ENCODE assay signal across 8 mouse cellular contexts in genomic region chr11:109444600-109444999, GRCm38 (mm10). TPM values are rescaled to one million over a fixed set of nuclear protein-coding genes. Genes with fewer than 3 reads are reported as not detected.
A peak's percentile ranks its signal among the peaks of the same experiment; 100 is the strongest.
DNase-seq lines count a peak whose midpoint lies in the region; ATAC-seq and TF ChIP-seq lines count a peak whose summit lies in the region.
"Had no signal": no experiment of that assay in that cellular context is flagged by ENCODE, and none has a peak within 500 bp of the region (broad histone marks: within the 10 kb centered on the region; RNA-seq: fewer than 3 reads in every experiment).

No protein-coding gene starts in this region.

- TF ChIP-seq RAD21 in CH12.LX (IDR thresholded peaks at IDR 0.05; ENCODE audit: low read depth, low read length), result peak; percentile 51
- TF ChIP-seq RAD21 in MEL (IDR thresholded peaks at IDR 0.05; ENCODE audit: low read depth, low read length), result peak; percentile 47

- H3K4me1 ChIP-seq in hindbrain, postnatal 0 days (ENCODE audit: insufficient read depth, low read length), result no peaks in the 10 kb centered on the region
- H3K4me1 ChIP-seq in hindbrain, embryonic 16.5 days (ENCODE audit: control insufficient read depth, insufficient read depth, low read depth, low read length), result peaks cover 9% of the 10 kb centered on the region
- peaks cover 3 to 13% of the 10 kb centered on the region in 2 experiments for H3K4me1 ChIP-seq in CH12.LX (ENCODE audit: control insufficient read depth in 1 of 2, insufficient read depth in 2 of 2)
- peaks cover 0 to 7% of the 10 kb centered on the region in 2 experiments; a peak in 2 of 4 replicates for H3K4me1 ChIP-seq in MEL (ENCODE audit: control insufficient read depth in 1 of 2, insufficient read depth in 2 of 2, low read length in 2 of 2)

- H3K9ac ChIP-seq in hindbrain, postnatal 0 days (replicated peaks; ENCODE audit: low read length), result no peak overlapping the region
- no peak overlapping the region for H3K9ac ChIP-seq in hindbrain, embryonic 16.5 days (ENCODE audit: low read depth, low read length)
- no peak overlapping the region for H3K9ac ChIP-seq in CH12.LX (ENCODE audit: insufficient read depth, low read depth)
- no peak overlapping the region for H3K9ac ChIP-seq in MEL (ENCODE audit: control insufficient read depth, low read depth, low read length, poor library complexity, severe bottlenecking)
- H3K9ac ChIP-seq: limb, embryonic 15.5 days had no signal

- H3K79me2 ChIP-seq in CH12.LX (replicated peaks; ENCODE audit: control insufficient read depth, extremely low read depth, insufficient read depth, poor library complexity, severe bottlenecking) (no peaks in the 10 kb centered on the region), MEL (ENCODE audit: control insufficient read depth, insufficient read depth, low read length, poor library complexity) (peaks cover 2% of the 10 kb centered on the region; the same call in 1 of the 2 replicates)

- TF ChIP-seq POLR2A in CH12.LX (IDR thresholded peaks at IDR 0.05; ENCODE audit: low read depth, low read length), result no peak
- no peak for TF ChIP-seq POLR2A in MEL (IDR thresholded peaks at IDR 0.05; ENCODE audit: control insufficient read depth in 1 of 2, insufficient read depth in 1 of 2, low read depth in 1 of 2, low read length in 2 of 2, poor library complexity in 1 of 2)

- in situ Hi-C loops in CH12.LX (cut with MboI; ENCODE audit: low pct_ligation_motif_present, low pct_unique_long_range_greater_than_20kb, low sequenced_read_pairs), result loop anchor here (5.0 to 10.0 kb wide), 2 partner anchors 197 to 410 kb away; no protein-coding TSS in a partner anchor

- no peaks in the 10 kb centered on the region for H3K27me3 ChIP-seq in hindbrain, postnatal 0 days (ENCODE audit: insufficient read depth, low read length)
- H3K27me3 ChIP-seq in hindbrain, embryonic 16.5 days (replicated peaks; ENCODE audit: control insufficient read depth, insufficient read depth, low read length), result no peaks in the 10 kb centered on the region; the same call in 1 of the 2 replicates
- no peaks in the 10 kb centered on the region for H3K27me3 ChIP-seq in CH12.LX (replicated peaks)
- H3K27me3 ChIP-seq in MEL (ENCODE audit: control insufficient read depth in 1 of 2, insufficient read depth in 2 of 2, low read length in 2 of 2), result no peaks in the 10 kb centered on the region
- H3K27me3 ChIP-seq: limb, embryonic 15.5 days had no signal

- ATAC-seq in hindbrain, postnatal 0 days, result no peak
- ATAC-seq in hindbrain, embryonic 16.5 days, result no peak

- H3K36me3 ChIP-seq in hindbrain, postnatal 0 days (ENCODE audit: insufficient read depth, low read length), result no peaks in the 10 kb centered on the region
- no peaks in the 10 kb centered on the region for H3K36me3 ChIP-seq in hindbrain, embryonic 16.5 days (ENCODE audit: control insufficient read depth, insufficient read depth, low read length)
- peaks cover 0 to 5% of the 10 kb centered on the region in 2 experiments for H3K36me3 ChIP-seq in CH12.LX (replicated peaks in 1 of 2; ENCODE audit: control insufficient read depth in 1 of 2, insufficient read depth in 1 of 2, low read length in 1 of 2)
- peaks cover 0 to 5% of the 10 kb centered on the region in 2 experiments; a peak in 1 of 4 replicates for H3K36me3 ChIP-seq in MEL (ENCODE audit: control insufficient read depth in 1 of 2, insufficient read depth in 2 of 2, low read length in 2 of 2)
- H3K36me3 ChIP-seq: limb, embryonic 15.5 days had no signal

- no peak overlapping the region for H3K4me3 ChIP-seq in hindbrain, postnatal 0 days (ENCODE audit: low read length)
- no peak overlapping the region for H3K4me3 ChIP-seq in hindbrain, embryonic 16.5 days (ENCODE audit: low read length)
- H3K4me3 ChIP-seq in CH12.LX (replicated peaks in 1 of 3; ENCODE audit: low read depth in 2 of 3, low read length in 2 of 3, poor library complexity in 1 of 3) (no peak overlapping the region), MEL (ENCODE audit: control insufficient read depth in 1 of 2, insufficient read depth in 1 of 2, low read depth in 2 of 2, low read length in 2 of 2) (no peak overlapping the region)
- H3K4me3 ChIP-seq: limb, embryonic 15.5 days had no signal

- TF ChIP-seq EP300 in CH12.LX (IDR thresholded peaks at IDR 0.05; ENCODE audit: low read length) (no peak), MEL (IDR thresholded peaks at IDR 0.05; ENCODE audit: low read depth in 1 of 2, low read length in 2 of 2) (no peak)

- no peak overlapping the region for H3K4me2 ChIP-seq in hindbrain, postnatal 0 days (ENCODE audit: low read depth, low read length)
- no peak overlapping the region for H3K4me2 ChIP-seq in hindbrain, embryonic 16.5 days (ENCODE audit: low read length)
- no peak overlapping the region for H3K4me2 ChIP-seq in CH12.LX (ENCODE audit: insufficient read depth, low read depth, poor library complexity, severe bottlenecking)
- H3K4me2 ChIP-seq: limb, embryonic 15.5 days had no signal

- dilution Hi-C loops in CH12.LX (cut with MboI; ENCODE audit: extremely low pct_ligation_motif_present, extremely low pct_unique_long_range_greater_than_20kb, low sequenced_read_pairs), result no loop called here

- TF ChIP-seq CTCF in hindbrain, postnatal 0 days (IDR thresholded peaks at IDR 0.05; ENCODE audit: low read depth), result peak; percentile 52
- TF ChIP-seq CTCF in CH12.LX (conservative IDR thresholded peaks at IDR 0.05 in 1 of 2, IDR thresholded peaks at IDR 0.05 in 1 of 2; ENCODE audit: low read depth in 2 of 2, low read length in 2 of 2) (peak; percentile 27 to 73; a peak in 3 of 4 replicates), MEL (IDR thresholded peaks at IDR 0.05 in 2 of 3, conservative IDR thresholded peaks at IDR 0.05 in 1 of 3; ENCODE audit: control insufficient read depth in 1 of 3, insufficient read depth in 1 of 3, low read depth in 2 of 3, low read length in 3 of 3, poor library complexity in 1 of 3, severe bottlenecking in 1 of 3) (peak; percentile 44 to 68 (median 63))

- DNase-seq in hindbrain, postnatal 0 days (ENCODE audit: low spot score), result peak; percentile 38
- DNase-seq in CH12.LX (ENCODE audit: extremely low read depth), result no peak
- DNase-seq in MEL (ENCODE audit: low read depth, low spot score), result peak; percentile 56
- peak; percentile 62 for DNase-seq in liver
- peak; percentile 61 to 63 for DNase-seq in thymus, postnatal 36 days
- no peak for DNase-seq in Muller cell, postnatal 12 days (ENCODE audit: inconsistent ontology term)

- H3K9me3 ChIP-seq in hindbrain, postnatal 0 days (ENCODE audit: low read length), result no peaks in the 10 kb centered on the region
- H3K9me3 ChIP-seq in hindbrain, embryonic 16.5 days (ENCODE audit: control insufficient read depth, low read length), result no peaks in the 10 kb centered on the region
- no peaks in the 10 kb centered on the region for H3K9me3 ChIP-seq in CH12.LX (replicated peaks; ENCODE audit: low read length)
- H3K9me3 ChIP-seq in MEL (replicated peaks; ENCODE audit: insufficient read depth, low read length), result no peaks in the 10 kb centered on the region
- H3K9me3 ChIP-seq: limb, embryonic 15.5 days had no signal

- whole genome bisulfite sequencing in hindbrain, postnatal 0 days, result 51% methylated on average over 7 of the region's 7 CpGs
- 47% methylated on average over 7 of the region's 7 CpGs for WGBS in hindbrain, embryonic 16.5 days

- H3K27ac ChIP-seq in hindbrain, postnatal 0 days, result no peak overlapping the region
- H3K27ac ChIP-seq in hindbrain, embryonic 16.5 days (ENCODE audit: low read depth, low read length), result no peak overlapping the region
- no peak overlapping the region for H3K27ac ChIP-seq in CH12.LX (ENCODE audit: insufficient read depth, low read depth)
- no peak overlapping the region for H3K27ac ChIP-seq in MEL (ENCODE audit: control insufficient read depth, low read depth, low read length)
- H3K27ac ChIP-seq: limb, embryonic 15.5 days had no signal

RNA-seq across cellular contexts. Expression of gene Amz2, which starts 18.9 kb away (rescaled TPM):
- 145 and 151 TPM in 2 replicates for total RNA-seq in hindbrain, postnatal 0 days (2014; rRNA removed)
- 38.4 and 38.8 TPM in 2 replicates for polyA plus RNA-seq in hindbrain, postnatal 0 days (2015; fragmentation: Nextera tagmentation; extraction: Ambion mirVana)
- 57.1 and 59.4 TPM in 2 replicates for polyA plus RNA-seq in hindbrain, embryonic 16.5 days (2015; fragmentation: Nextera tagmentation; extraction: Ambion mirVana)
- total RNA-seq in CH12.LX (2012; rRNA removed) (19.7 and 23.3 TPM in 2 replicates), CH12.LX (2014; rRNA removed) (22.3 and 24.5 TPM in 2 replicates), MEL (2012; rRNA removed) (40.2 and 41.6 TPM in 2 replicates)
- polyA plus RNA-seq in CH12.LX (2012; ENCODE audit: insufficient read length, low read depth) (18.6 and 23.7 TPM in 2 replicates), MEL (2012; ENCODE audit: insufficient read depth in 1 of 2, insufficient read length in 2 of 2, low read depth in 1 of 2, low replicate concordance in 2 of 2, missing spikeins in 1 of 2) (1,000 to 10,000 TPM in 1 of 2 experiments, 10 to 100 TPM in 1; 47.1 to 1,743 TPM)

RNA-seq across cellular contexts. Expression of gene Arsg, which starts 28.6 kb away (rescaled TPM):
- total RNA-seq in hindbrain, postnatal 0 days (2014; rRNA removed), result 10.4 and 13.1 TPM in 2 replicates
- polyA plus RNA-seq in hindbrain, postnatal 0 days (2015; fragmentation: Nextera tagmentation; extraction: Ambion mirVana), result 9.9 and 10.3 TPM in 2 replicates
- polyA plus RNA-seq in hindbrain, embryonic 16.5 days (2015; fragmentation: Nextera tagmentation; extraction: Ambion mirVana), result 8.0 and 9.0 TPM in 2 replicates
- total RNA-seq in CH12.LX (2012; rRNA removed) (2.2 and 3.3 TPM in 2 replicates), CH12.LX (2014; rRNA removed) (1.3 and 1.4 TPM in 2 replicates), MEL (2012; rRNA removed) (3.7 and 3.9 TPM in 2 replicates)
- polyA plus RNA-seq in CH12.LX (2012; ENCODE audit: insufficient read length, low read depth) (0.76 and 0.79 TPM in 2 replicates), MEL (2012; ENCODE audit: insufficient read depth in 1 of 2, insufficient read length in 2 of 2, low read depth in 1 of 2, low replicate concordance in 2 of 2, missing spikeins in 1 of 2) (1 to 10 TPM in 1 of 2 experiments, not detected in 1; 5.2 TPM)

RNA-seq across cellular contexts. Expression of gene Slc16a6, which starts 28.8 kb away (rescaled TPM):
- total RNA-seq in hindbrain, postnatal 0 days (2014; rRNA removed), result 10.5 and 11.2 TPM in 2 replicates
- 7.9 and 8.7 TPM in 2 replicates for polyA plus RNA-seq in hindbrain, postnatal 0 days (2015; fragmentation: Nextera tagmentation; extraction: Ambion mirVana)
- 5.4 and 6.4 TPM in 2 replicates for polyA plus RNA-seq in hindbrain, embryonic 16.5 days (2015; fragmentation: Nextera tagmentation; extraction: Ambion mirVana)
- 14.1 and 18.3 TPM in 2 replicates for total RNA-seq in CH12.LX (2012; rRNA removed)
- total RNA-seq in CH12.LX (2014; rRNA removed), result 18.7 and 20.9 TPM in 2 replicates
- 18.9 and 24.2 TPM in 2 replicates for polyA plus RNA-seq in CH12.LX (2012; ENCODE audit: insufficient read length, low read depth)
- 29.6 and 34.0 TPM in 2 replicates for total RNA-seq in MEL (2012; rRNA removed)
- 10 to 100 TPM in 1 of 2 experiments, not detected in 1; 41.6 TPM for polyA plus RNA-seq in MEL (2012; ENCODE audit: insufficient read depth in 1 of 2, insufficient read length in 2 of 2, low read depth in 1 of 2, low replicate concordance in 2 of 2, missing spikeins in 1 of 2)

RNA-seq across cellular contexts. Expression of gene 9930022D16Rik, which starts 30.9 kb away (rescaled TPM):
- not detected in 2 replicates for total RNA-seq in hindbrain, postnatal 0 days (2014; rRNA removed)
- polyA plus RNA-seq in hindbrain, postnatal 0 days (2015; fragmentation: Nextera tagmentation; extraction: Ambion mirVana), result not detected in 2 replicates
- 0.07 TPM in 1 of 2 replicates, not detected in the other for polyA plus RNA-seq in hindbrain, embryonic 16.5 days (2015; fragmentation: Nextera tagmentation; extraction: Ambion mirVana)
- 0.08 TPM in 2 replicates for total RNA-seq in CH12.LX (2012; rRNA removed)
- 0.08 TPM in 1 of 2 replicates, not detected in the other for total RNA-seq in CH12.LX (2014; rRNA removed)
- not detected in 2 replicates for polyA plus RNA-seq in CH12.LX (2012; ENCODE audit: insufficient read length, low read depth)
- 0.04 and 0.10 TPM in 2 replicates for total RNA-seq in MEL (2012; rRNA removed)
- polyA plus RNA-seq in MEL (2012; ENCODE audit: insufficient read depth in 1 of 2, insufficient read length in 2 of 2, low read depth in 1 of 2, low replicate concordance in 2 of 2, missing spikeins in 1 of 2), result not detected
- polyA plus RNA-seq: limb, embryonic 15.5 days had no signal

Comparison
In these comparisons a context has a peak if more than half of its experiments do, and no peak if none do; other contexts are left out.
1. DNase-seq: peak in hindbrain, postnatal 0 days (single experiment), MEL (single experiment), liver (single experiment) and thymus, postnatal 36 days (2 of 2); none in CH12.LX (single experiment) and Muller cell, postnatal 12 days (single experiment).
2. Peak in every context shown above with its lines, with median percentiles within 50 percentile points of each other: CTCF ChIP-seq.